Mouse (Mus musculus) urinary bladder, postnatal 36 days (tissue): ENCODE results near the gene Mindy4.

ENCODE experiments used
- DNase-seq, 2 experiments: peaks; one replicate each; pipeline ENCODE4 v3.0.0; 2022; ENCODE audit warnings: low spot score in 2 of 2, mixed read lengths in 1 of 2

The Mindy4 gene

DNA sequence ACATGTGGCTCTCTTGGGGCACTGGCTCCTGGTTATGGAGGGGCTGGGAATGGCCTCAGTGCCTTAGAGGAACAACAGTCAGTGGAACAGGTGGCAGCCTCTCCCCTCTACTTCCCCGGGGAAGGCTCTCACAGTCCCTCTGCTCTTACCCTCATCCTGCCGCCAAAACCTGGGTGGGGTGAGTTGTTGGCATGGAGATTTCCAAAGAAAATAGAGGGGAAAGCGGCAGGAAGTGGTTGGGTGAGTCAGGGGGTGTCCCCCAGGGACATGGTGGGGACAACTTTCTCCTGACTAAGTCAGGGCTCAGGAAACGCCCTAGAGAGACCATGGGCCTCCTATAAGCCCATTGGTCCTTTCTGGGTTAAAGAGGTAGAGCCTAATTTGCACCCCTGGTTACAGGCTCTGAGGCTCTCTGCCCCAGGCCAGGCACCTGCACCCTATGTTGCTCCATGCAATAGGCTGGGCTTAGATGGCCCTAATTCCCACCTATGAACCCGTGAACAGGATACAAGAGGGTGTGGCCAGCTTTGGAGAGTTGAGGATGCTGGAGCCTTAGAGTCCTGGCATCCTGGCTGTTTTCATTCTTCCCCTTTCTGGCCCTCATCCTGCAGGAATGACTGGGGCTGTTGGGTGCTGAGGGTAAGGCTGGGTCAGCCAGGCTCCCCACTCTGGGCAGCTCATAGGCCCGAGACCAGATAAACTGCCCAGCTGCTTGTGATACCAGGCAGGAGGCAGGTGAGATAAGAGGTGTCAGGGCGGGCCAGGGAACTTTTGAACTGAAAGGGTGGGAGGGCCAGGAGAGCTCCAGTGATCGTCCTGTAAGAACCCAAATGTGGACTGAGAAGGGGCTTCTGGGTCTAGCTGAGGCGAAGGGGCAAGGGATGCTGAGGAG lies 136.0 kb downstream of the Mindy4 start:
- DNase-seq, result no peak

DNA sequence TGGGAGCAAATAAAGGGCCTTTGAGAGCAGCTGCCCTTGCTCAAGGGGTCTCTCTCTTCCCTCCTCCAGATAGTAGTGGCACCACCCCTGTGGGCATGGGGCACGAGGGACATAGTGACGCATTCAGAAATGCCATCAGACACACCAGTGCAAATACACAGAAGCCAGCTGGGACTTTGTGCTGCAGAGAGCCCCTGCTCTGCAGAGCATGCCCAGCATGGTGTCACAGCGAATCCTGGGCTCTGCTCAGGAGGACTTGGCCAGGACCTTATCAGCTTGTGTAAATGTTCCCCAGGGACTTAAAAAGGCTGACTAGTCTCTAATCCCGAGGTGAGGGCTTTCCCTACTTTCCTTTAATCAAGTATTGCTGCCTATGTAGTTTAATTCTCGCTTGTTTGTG lies 138.5 kb downstream of the Mindy4 start:
- no peak for DNase-seq

DNA sequence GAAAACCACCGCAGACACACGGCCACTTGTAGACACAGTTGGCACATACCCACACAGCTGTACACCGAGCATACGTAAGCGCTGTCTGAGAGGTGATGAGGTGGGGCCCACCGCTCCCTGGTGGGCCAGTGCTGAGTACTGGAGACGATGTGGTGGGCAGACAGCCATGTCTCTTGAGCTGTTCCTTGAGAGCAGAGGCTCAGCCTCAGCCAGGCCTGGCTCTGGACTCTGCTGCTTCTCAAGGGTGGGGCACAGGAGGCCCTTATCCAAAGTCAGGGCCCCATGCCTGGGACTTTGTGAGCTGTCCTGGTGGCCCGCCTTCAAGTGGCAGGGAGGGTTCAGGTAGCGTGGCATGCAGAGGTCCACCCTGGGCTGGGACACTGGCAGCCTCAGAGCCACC lies 139.1 kb downstream of the Mindy4 start:
- no peak for DNase-seq

DNA sequence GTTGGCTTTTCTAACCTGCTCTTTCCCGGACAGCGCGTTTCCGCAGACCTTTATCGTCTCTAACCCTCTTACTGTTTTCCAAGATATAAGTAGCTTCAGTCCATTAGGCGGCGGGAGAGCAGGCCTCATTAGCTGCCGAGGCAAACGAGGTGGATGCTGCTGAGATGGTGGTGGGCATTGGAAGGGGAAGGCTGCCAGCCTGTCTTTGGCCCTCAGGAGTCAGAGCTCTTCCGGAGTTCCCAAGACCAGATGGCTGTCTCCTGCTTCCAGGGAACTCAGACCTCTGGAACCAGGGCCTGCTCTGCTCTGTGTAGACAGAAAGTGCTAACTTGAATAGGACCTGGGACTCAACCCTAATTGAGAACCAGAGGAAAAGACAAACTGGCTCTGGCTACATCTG lies 140.3 kb downstream of the Mindy4 start:
- DNase-seq, result no peak

DNA sequence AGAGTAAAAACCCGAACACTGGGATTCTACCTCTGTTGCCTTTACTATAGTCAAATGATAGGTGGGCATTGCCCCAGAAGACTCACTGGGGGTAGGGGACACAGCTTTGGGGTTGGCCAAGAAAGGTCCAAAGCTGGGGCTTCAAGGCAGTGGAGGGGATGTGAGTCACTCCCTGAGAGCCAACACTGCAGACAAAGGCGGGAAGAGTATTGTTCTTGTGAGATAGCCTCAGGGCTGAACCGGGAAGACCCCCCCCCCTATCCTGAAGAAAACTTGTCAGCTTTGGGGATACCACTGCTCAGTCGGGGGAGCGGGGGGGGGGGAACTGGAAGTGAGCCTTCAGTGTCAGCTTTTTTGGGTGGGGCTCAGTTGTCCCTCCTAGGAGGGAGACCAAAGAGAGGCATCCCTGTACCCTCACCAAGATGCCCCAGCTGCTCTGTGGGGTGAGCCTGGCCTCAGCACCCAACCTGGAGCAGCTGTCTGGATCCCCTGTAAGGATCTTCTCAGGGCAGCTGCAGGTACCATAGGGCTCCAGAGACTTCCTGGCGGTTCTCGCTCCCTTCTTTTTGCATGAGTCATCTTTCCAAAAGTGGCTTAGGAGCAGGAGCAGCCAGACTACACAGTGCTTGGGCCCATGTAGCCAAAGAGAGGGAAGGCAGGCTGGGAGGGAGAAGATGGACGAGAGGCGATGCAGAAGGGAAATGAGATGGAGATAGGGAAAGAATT lies 141.3 kb downstream of the Mindy4 start:
- DNase-seq, result no peak

DNA sequence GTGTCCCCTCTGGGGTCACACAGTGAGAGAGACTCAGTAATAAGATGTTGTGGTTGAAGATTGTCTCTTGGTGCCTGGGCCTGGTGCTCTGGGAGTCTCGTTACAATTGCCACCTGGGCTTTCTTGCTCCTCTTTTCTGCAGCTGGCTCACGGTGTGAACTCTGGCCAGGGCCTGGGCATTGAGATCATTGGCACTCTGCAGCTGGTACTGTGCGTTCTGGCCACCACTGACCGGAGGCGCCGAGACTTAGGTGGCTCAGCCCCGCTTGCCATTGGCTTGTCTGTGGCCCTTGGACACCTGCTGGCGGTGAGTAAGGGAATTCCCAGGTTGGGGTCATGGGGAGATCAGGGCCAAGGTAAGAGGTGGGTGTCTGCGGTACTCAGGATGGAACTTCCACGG lies 142.1 kb downstream of the Mindy4 start:
- DNase-seq, result no peak

DNA sequence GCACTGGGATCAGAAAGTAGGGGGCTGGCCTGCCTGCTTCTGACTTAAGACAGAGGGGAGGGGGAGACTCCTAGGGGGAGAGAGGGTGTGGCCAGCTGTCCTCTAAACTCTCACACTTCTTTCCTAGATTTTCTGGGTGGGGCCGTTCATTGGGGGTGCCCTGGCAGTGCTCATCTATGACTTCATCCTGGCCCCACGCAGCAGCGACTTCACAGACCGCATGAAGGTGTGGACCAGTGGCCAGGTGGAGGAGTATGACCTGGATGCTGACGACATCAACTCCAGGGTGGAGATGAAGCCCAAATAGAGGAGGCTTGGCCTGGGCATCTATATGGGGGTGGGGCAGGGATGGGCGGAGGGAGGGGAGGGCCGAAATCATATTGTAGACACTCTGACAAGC lies 143.3 kb downstream of the Mindy4 start:
- DNase-seq, result no peak

DNA sequence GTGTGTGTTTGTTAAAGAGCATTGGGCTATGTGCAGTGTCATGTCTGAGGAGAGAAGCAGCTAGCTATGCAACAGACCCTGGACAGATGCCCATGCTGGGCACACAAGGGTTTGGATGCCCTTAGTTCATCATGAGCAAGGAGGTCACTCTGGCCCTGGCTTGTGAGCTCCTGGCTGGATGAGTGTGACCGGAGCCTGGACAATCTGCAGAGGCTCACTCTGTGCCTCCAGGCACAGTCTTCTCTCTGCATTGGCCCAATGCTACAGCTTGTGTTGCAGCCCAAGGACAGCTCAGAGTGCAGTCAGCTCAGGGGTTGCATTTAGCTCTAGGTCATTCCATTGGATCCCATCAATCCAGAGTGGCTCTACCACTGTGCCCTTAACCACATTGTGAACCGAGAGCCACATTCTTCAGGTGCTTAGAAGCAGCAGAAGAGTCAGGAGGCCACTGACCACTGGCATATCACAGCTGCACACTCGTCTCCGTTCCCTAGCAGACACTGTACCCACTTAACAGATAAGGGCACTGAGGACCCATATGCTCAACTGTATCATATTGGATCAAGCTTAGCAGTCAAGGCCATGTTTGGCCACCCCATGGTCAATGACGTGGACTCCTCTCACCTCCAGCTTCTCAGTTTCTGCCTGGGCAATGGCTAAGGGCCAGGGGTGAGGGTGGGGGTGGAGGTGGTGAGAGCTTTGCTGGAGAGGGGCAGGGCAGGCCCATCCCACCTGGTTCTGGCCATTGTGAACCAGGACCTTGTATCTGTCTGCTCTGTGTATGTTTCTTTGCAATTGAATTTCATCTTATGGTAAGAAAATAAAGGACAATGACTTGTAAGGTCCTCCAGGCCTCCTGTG lies 144.8 kb downstream of the Mindy4 start:
- DNase-seq, result no peak

DNA sequence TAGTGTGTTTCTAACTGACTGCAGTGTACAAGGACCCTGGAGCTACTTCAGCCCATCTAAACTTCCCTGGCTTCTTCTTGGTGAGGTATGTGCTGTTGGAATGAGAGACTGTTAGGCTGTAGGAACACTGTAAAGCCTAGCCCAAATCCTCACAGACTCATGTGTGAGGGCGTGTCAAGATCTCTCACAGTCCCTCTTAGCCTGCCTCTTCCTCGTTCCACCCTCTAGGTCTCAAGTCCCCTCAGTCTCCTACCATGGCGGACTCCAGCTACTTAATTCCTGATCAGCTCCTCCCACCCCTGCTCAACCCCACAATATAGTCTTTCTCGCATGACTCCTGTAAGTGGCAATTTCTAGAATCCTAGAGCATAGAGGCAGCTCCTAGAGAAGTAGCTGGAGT lies 146.0 kb downstream of the Mindy4 start:
- no peak for DNase-seq

DNA sequence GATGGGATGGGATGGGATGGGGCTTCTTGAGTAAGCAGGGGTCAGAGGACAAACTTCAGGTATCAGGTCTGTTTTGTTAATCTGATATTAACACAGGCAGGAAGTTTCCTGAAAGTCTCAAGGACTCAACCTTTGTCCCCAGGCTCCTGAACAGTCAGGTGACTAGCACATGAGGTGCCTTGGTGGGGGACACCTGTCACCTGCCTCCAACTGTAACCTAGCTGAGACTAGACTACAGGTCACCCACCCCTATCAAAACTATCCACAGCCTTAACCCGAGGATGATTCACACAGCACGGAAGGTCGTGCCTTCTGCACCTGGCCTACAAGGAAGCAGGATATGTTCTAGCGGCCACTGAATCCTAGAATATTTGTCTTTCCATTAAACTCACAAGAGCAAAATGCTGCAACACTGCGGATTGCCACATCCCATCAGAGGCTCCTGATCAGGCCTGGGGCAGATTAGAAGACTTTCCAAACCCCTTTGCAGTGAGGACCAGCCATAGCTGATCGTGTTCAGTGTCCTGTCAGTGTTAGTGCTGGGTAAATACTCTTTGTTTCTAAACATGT lies 147.3 kb downstream of the Mindy4 start:
- no peak for DNase-seq

DNA sequence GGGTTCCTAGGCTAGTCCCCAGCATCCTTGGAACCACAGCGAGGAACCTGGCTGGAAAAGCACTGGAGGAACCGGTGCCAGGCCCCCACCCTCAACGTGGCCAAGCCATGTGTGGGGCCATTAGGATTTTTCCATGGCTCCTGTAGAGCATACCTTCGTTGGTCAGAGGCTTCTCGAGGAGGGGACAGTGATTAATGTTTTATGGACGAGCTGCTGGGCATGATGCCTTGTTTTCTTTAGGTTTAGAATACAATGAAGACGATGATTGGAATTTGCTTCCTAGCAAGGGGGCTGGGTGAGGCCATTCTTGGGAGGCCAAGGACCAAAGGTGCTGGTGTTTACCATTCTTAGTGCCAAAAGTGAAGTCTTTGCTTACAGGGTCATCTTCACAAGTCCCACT lies 148.5 kb downstream of the Mindy4 start:
- DNase-seq, result no peak

DNA sequence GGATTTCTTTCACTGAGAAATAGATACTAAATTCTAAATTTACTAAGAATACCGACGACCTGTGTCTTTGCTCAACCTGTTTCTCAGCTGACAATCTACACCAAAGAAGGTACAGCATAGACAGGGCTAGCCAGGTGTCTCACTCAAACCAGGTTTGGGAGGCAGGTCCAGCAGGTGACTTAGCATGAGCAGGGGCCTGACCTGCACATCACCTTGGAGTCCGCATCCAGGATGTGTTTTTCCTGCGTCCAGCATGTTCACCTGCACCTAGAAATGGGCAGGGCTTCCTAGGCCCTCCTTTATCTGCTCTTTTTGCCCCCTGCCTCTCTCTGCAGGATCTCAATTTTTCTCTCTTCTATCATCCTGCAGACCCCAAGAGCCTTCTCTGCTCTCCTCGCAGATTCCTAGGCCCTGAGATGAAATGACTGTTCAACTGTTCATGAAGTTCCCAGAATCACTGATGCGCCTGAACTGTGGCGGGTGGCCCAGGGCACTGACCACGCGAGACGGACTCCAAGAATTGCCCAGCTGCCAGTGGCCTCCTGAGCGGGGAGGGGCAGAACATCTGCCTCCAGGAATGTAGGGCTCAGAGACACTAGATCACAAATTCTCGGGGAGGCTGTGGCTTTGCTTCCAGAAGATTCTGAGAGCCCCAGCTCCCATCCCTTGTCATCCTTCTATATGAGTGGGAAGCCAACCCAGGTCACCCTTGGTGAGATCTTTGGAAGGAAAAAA lies 150.7 kb downstream of the Mindy4 start:
- DNase-seq, result no peak

DNA sequence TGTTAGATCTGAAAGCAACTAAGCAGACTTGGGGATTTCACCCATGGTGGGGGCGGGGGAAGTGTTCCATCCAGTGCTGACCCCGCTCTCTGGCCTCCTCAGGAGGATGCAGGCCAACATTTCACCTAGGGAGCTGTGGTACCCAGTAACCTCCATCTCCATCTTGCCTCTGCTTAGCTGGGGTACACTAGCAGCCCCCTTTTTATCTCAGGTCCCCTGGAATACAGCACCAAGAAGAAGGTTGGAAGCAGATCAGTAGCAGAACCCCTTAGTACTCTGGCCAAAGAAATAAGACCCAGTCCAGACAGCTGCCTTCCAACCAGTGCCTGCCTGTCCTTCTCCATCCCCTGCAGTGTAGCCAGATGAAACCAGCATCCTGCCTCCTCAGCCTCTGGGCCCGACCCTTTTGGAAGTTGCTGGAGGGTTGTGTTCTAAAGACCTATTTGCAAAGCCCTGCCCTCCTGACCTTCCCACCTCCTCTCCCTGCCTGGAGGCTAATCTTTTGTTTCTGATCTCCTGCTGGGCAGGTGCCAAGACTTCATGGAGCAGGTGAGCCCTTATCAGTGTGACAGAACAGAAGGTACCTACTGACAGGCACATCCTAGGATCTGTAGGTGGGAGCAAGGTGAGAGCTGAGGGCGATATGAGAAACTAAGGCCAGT lies 151.4 kb downstream of the Mindy4 start:
- no peak for DNase-seq

DNA sequence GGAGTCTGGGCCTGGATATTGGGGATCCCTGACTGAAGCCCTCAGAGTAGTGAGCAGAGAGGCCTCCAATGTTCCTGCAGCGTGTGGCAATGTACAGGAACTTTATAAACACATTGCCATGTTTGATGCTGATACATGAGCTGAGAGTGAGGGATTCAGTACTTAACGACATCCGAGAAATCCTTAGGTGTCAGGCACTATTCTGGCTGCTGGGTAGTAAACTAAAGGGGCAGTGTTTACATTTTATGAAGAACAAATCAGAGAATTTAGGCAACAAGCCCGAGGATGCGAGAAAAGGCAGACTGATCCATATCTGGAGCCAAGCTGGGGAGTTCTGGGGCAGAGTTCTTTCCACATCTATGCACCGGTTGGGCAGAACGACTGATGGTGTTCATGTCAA lies 152.4 kb downstream of the Mindy4 start:
- no peak for DNase-seq

DNA sequence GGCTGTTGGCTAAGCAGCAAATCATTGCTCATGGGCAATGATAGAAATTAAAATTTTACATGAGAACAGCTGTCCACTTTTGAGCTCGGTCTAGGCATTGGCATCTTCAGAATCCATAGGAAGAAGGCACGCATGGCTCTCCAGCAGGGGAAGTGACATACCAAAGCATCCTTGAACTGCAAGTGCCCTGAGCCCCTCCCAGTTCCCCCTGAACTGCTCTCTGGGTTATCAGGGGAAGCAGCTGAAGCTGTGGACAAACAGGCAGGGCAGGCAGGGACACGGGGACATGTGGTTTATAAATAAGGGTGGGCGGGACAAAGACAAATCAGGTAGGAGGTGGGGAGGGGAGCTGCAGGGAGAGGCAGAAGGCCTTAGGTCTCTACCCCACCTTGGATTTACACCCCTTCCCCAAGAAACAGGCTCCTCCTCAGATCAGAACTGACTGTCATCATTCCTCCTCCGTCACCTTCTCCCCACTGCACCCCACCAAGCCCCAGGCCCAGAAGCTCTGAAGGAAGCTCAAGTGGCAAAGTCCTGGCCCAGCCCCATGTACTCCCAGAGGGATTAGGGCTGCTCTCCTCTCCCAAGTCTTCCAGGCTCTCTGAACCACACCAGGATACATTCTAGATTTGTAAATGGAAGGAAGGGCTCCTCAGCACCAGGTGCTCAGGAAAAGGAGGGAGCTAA lies 153.0 kb downstream of the Mindy4 start:
- DNase-seq, result no peak

DNA sequence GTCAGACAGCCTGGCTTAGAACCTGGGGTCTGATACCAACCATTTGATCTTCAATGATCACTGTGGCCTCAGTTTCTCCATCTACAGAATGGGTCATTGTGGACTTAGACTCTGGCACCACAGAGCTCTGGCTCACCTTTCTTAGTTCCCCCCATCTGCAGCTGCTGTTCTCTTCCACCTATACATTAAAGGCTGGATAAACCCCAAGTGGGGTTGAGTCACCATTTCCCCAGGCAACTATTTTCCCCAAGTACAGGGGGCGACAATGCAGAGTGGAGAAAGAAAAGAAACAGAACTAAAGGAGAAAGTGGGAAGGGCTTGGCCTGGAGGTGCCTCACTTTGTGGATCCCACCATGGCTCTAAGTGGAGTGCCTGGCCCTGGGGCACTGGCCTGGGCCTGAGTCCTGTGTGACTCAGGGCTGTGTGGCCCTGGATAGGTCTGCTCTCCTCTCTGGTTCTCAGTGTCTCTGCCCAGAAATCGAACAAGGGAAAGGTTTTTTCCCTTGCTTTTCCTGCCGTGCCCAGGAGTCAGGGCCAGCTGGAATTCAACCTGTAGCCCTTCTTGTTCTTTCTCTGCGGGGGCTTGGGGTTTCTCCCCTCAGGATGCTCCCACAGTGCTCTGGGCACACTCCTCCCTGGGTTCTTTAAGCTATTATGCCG lies 153.9 kb downstream of the Mindy4 start:
- no peak for DNase-seq

DNA sequence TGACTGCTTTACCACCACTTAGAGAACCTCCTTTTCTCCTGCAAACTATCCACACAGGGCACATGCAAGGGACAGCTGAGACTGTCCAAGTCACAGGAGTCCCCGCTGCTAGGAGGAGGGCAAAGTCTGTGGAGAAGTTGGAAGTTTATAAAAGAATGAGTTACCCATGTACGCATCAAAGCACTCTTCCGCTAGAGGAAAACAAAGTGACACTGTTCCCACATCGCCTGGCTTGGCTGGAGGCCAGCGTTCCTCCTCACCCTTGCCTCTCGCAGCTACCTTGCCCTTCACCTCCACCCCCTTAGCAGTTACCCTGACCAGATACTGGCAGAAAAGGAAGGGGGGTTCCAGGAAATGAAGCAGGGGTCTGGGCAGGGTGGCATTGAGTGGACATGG lies 154.5 kb downstream of the Mindy4 start:
- no peak for DNase-seq

DNA sequence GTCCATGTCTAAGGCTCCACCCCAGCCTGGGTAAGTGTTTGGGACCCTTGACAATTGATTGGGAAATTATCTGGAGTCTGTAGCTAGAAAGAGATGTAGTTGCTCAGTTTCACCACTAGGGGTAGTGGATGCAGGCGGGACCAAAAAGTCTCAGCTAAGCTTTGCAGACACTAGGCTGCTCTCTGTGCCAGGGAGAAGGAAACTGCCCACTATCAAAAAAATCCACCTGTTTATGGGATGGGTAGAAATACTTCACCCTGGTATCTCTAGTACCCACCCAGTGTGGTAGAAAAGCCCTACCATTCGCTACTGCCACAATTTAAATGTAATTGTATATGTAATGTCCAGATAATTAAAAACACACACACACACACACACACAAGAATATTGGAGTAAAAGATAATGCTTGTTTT lies 155.6 kb downstream of the Mindy4 start:
- no peak for DNase-seq

DNA sequence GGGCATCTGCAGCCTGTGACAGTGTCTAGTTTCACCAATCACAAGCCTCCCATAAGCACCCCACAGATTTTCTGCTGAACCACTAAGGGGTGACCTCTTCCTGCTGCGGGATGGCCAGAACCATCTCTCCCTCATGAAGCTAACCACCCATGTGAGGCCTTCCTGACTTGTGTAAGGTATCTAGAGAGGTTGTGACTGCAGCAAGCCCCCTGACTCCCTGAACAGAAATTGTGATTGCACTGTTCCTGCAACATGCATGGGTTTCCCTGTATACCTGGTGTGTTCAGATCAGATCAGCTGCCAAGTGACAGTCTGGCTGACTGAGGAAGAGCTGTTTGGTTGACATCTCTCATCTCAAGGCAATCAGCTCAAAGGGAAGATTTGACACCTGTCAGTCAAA lies 159.5 kb downstream of the Mindy4 start:
- no peak for DNase-seq

DNA sequence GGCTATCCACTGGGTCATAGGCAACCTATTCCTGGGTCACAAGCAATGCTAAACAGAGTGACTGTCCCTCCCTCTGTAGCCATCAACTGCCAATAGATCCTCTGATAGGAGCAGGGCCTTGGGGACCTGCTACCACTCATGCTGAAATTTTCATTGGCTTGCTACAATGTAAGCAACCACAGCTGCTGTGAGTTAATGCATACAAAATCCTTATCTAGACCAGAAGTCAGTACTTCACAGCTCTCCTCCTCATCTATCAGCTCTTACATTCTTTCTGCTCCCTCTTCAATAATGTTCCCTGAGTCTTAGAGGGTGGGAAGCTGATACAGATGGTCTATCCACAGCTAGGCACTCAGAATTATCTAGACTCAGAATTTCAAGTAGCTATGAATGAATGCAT lies 163.9 kb downstream of the Mindy4 start:
- no peak for DNase-seq
